Mouse (Mus musculus): ENCODE data around the gene Fsip2. TPM values are rescaled to one million over a fixed set of nuclear protein-coding genes. Genes with fewer than 3 reads are reported as not detected.

The Fsip2 gene
- polyA plus RNA-seq (2012; rRNA removed) = not detected in 2 replicates

- Histone ChIP-seq H3K27me3 (ENCODE audit: control insufficient read depth, insufficient read depth, low read length) (no peaks in the 10 kb centered on the region), H3K4me1 (ENCODE audit: control insufficient read depth, insufficient read depth, insufficient read length) (no peaks in the 10 kb centered on the region), H3K27ac (ENCODE audit: insufficient read depth, low read length) (no peak within 1 kb of the TSS), H3K36me3 (ENCODE audit: control insufficient read depth, insufficient read depth, low read length) (no peaks in the 10 kb centered on the region), H3K4me3 (ENCODE audit: extremely low read depth, insufficient read depth, insufficient read length) (no peak within 1 kb of the TSS)
- TF ChIP-seq CTCF (IDR thresholded peaks at IDR 0.05; ENCODE audit: extremely low read depth, insufficient read depth, insufficient read length, insufficient replicate concordance) (no peak), POLR2A (IDR thresholded peaks at IDR 0.05; ENCODE audit: low read depth, low read length) (no peak)
- WGBS = 90% methylated on average over 17 of the region's 17 CpGs
- DNase-seq (ENCODE audit: low read depth in 1 of 2, low spot score in 2 of 2) = no peak
Measured at GRCm38 (mm10) chr2:82943472-82943871, at the start of gene Fsip2. Fsip2 (plus strand) TSS chr2:82943634.

DNA sequence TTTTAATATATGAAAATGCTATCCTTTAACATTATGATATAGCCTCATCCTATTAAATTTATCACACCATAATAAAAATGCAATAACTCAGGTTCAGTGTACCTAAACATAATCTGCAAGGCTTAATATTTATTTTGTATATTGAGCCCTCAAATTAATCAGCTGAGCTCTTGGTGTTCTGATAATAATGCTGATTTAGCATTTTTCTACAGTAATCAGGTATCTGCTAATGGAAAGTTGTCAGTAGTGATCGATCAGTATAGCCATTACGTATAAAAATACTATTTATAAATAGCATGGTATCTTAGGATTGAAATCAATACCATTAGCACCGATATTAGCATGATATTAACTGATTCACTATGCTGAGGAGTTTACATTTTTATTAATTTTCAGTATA, 20.0 kb downstream of the Fsip2 start:
- Histone ChIP-seq H3K27ac (ENCODE audit: insufficient read depth, low read length) (no peak overlapping the region), H3K36me3 (ENCODE audit: control insufficient read depth, insufficient read depth, low read length) (no peaks in the 10 kb centered on the region), H3K27me3 (ENCODE audit: control insufficient read depth, insufficient read depth, low read length) (no peaks in the 10 kb centered on the region), H3K4me1 (ENCODE audit: control insufficient read depth, insufficient read depth, insufficient read length) (no peaks in the 10 kb centered on the region), H3K4me3 (ENCODE audit: extremely low read depth, insufficient read depth, insufficient read length) (no peak overlapping the region)
- no peak for DNase-seq (ENCODE audit: low read depth in 1 of 2, low spot score in 2 of 2)
- WGBS = 86% methylated on average over 3 of the region's 3 CpGs
- TF ChIP-seq POLR2A (IDR thresholded peaks at IDR 0.05; ENCODE audit: low read depth, low read length) (no peak), CTCF (IDR thresholded peaks at IDR 0.05; ENCODE audit: extremely low read depth, insufficient read depth, insufficient read length, insufficient replicate concordance) (no peak)

- no peaks in the 10 kb centered on the region for H3K4me1 ChIP-seq (ENCODE audit: control insufficient read depth, insufficient read depth, insufficient read length)
Measured at GRCm38 (mm10) chr2:83025853-83026252, 82.4 kb downstream of the Fsip2 start.

DNA sequence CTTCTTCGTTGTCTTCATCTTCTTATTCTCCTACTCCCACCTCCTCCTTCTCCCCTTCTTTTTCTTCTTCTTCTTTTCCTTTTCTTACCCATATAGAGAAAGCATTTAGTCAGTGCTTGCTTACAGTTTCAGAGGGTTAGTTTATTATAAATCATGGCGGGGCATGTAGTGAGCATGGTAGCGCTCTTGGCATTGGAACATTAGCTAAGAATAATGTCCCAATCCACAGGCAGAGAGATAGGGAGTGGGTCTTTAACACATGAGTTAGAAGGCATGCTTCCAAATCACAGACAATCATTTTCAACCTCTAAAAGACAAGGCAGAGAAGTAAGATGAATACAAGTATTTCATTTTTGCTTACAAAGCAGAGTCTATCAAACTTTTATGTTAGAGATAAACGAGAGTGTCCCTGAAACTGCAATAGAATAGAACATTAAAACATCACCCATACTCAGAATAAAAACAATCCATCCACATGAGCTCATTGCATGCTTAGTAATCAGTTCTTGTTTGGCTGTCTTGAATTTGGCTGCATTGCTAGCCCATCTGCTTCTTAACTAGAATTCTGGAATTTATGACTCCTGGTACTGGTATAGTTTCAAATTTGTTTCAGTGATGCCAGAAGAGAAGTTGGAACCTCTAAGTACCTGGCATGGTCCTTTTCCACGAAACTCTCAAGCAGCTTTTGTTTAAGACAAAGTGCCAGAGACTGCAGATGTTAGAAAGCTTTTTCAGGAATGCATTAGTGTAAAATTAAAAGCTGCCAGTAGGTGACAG, 109.7 kb downstream of the Fsip2 start:
- Histone ChIP-seq H3K36me3 (ENCODE audit: control insufficient read depth, insufficient read depth, low read length) (no peaks in the 10 kb centered on the region), H3K27me3 (ENCODE audit: control insufficient read depth, insufficient read depth, low read length) (no peaks in the 10 kb centered on the region), H3K27ac (ENCODE audit: insufficient read depth, low read length) (no peak overlapping the region), H3K4me3 (ENCODE audit: extremely low read depth, insufficient read depth, insufficient read length) (no peak overlapping the region), H3K4me1 (ENCODE audit: control insufficient read depth, insufficient read depth, insufficient read length) (no peaks in the 10 kb centered on the region)
- TF ChIP-seq CTCF (IDR thresholded peaks at IDR 0.05; ENCODE audit: extremely low read depth, insufficient read depth, insufficient read length, insufficient replicate concordance) (no peak), POLR2A (IDR thresholded peaks at IDR 0.05; ENCODE audit: low read depth, low read length) (no peak)
- no peak for DNase-seq (ENCODE audit: low read depth in 1 of 2, low spot score in 2 of 2)
- WGBS = 68% methylated on average over 5 of the region's 5 CpGs

More at GRCm38 (mm10) chr2:83025853-83026252, 82.4 kb downstream of the Fsip2 start:
- 69% methylated on average over 7 of the region's 7 CpGs for WGBS
- no peaks in the 10 kb centered on the region for H3K36me3 ChIP-seq (ENCODE audit: control insufficient read depth, insufficient read depth, low read length)
- DNase-seq (ENCODE audit: low read depth in 1 of 2, low spot score in 2 of 2) = no peak
- H3K27ac ChIP-seq (ENCODE audit: insufficient read depth, low read length) = no peak overlapping the region
- H3K4me3 ChIP-seq (ENCODE audit: extremely low read depth, insufficient read depth, insufficient read length) = no peak overlapping the region
- TF ChIP-seq CTCF (IDR thresholded peaks at IDR 0.05; ENCODE audit: extremely low read depth, insufficient read depth, insufficient read length, insufficient replicate concordance) (no peak), POLR2A (IDR thresholded peaks at IDR 0.05; ENCODE audit: low read depth, low read length) (no peak)
- no peaks in the 10 kb centered on the region for H3K27me3 ChIP-seq (ENCODE audit: control insufficient read depth, insufficient read depth, low read length)

Measured in spleen, adult 2 months (tissue).